Mouse (Mus musculus) lung, postnatal 14 days (tissue): ENCODE measurements at regions not wholly inside any gene's neighbourhood (a gene's known extent, or its start where the extent isn't known, plus 50 kb on each side); places are given as distances from the start of the nearest gene placed in this dataset.
A peak's percentile ranks its signal among the peaks of the same experiment; 100 is the strongest.
"Not testable (repeated sequence)": the region's sequence is repeated elsewhere in the genome, so short reads cannot be mapped to it uniquely, and the experiment has no call there.

Experiments
- DNase-seq: peaks from one replicate; pipeline ENCODE4 v3.0.0; 2021

GRCm38 (mm10) chr17:48678216-48678832, 223.6 kb downstream of the Unc5cl start:
- DNase-seq = no peak

- no peak for DNase-seq
These were observed 225.6 kb downstream of the Unc5cl start for GRCm38 (mm10) chr17:48680331-48680730.

- DNase-seq = no peak
These were observed 234.2 kb downstream of the Unc5cl start for GRCm38 (mm10) chr17:48688944-48689343.

GRCm38 (mm10) chr17:48698456-48698855, 233.7 kb upstream of the Lrfn2 start:
- no peak for DNase-seq

- no peak for DNase-seq
These were observed 231.6 kb upstream of the Lrfn2 start for GRCm38 (mm10) chr17:48700591-48700990.

- no peak for DNase-seq
These were observed 211.7 kb upstream of the Lrfn2 start for GRCm38 (mm10) chr17:48720506-48720905.

- no peak for DNase-seq
These were observed 208.9 kb upstream of the Lrfn2 start for GRCm38 (mm10) chr17:48723286-48723685.

- DNase-seq = peak; percentile 12
These were observed 207.6 kb upstream of the Lrfn2 start for GRCm38 (mm10) chr17:48724513-48725112.

- DNase-seq = no peak
These were observed 205.7 kb upstream of the Lrfn2 start for GRCm38 (mm10) chr17:48726460-48726859.

- DNase-seq = no peak
These were observed 198.4 kb upstream of the Lrfn2 start for GRCm38 (mm10) chr17:48733801-48734200.

- not testable (repeated sequence) for DNase-seq
These were observed 195.0 kb upstream of the Lrfn2 start for GRCm38 (mm10) chr17:48737181-48737580.

GRCm38 (mm10) chr17:48738708-48739107, 193.5 kb upstream of the Lrfn2 start:
- DNase-seq = no peak

GRCm38 (mm10) chr17:48742769-48743405, 189.3 kb upstream of the Lrfn2 start:
- no peak for DNase-seq

GRCm38 (mm10) chr17:48770099-48770498, 162.1 kb upstream of the Lrfn2 start:
- no peak for DNase-seq

- DNase-seq = no peak
These were observed 160.4 kb upstream of the Lrfn2 start for GRCm38 (mm10) chr17:48771721-48772320.

- peak; percentile 25 for DNase-seq
These were observed 157.8 kb upstream of the Lrfn2 start for GRCm38 (mm10) chr17:48774172-48774890.

GRCm38 (mm10) chr17:48775479-48775878, 156.7 kb upstream of the Lrfn2 start:
- DNase-seq = no peak

- DNase-seq = no peak
These were observed 155.7 kb upstream of the Lrfn2 start for GRCm38 (mm10) chr17:48776502-48776902.

- no peak for DNase-seq
These were observed 152.0 kb upstream of the Lrfn2 start for GRCm38 (mm10) chr17:48780217-48780616.

GRCm38 (mm10) chr17:48784417-48784816, 147.8 kb upstream of the Lrfn2 start:
- no peak for DNase-seq

- no peak for DNase-seq
These were observed 145.7 kb upstream of the Lrfn2 start for GRCm38 (mm10) chr17:48786501-48786900.

- no peak for DNase-seq
These were observed 142.3 kb upstream of the Lrfn2 start for GRCm38 (mm10) chr17:48789846-48790245.

- DNase-seq = no peak
These were observed 141.7 kb upstream of the Lrfn2 start for GRCm38 (mm10) chr17:48790526-48790925.
